18 mouse cellular contexts compared by ENCODE assay signal in the genomic region with DNA sequence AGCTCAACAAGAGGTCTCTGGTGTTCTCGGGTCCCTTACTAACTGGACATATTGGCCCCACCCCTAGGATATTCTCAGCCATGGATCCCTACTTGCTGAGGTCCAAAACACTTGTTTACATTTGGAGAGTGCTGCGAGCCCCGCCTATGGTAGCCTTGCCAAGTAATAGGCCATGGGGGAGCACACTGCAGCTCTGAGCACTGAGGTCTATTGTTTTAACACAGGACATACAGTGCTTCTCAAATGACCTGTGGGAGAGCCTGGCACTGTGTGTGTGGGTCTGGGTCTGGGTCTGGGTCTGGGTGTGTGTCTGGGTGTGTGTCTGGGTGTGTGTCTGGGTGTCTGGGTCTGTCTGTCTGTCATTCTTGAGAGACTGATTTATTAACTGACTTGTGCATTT.
DNase-seq lines count a peak whose midpoint lies in the region; ATAC-seq lines count a peak whose summit lies in the region.
"Had no signal": no experiment of that assay in that cellular context is flagged by ENCODE, and none has a peak within 500 bp of the region (broad histone marks: within the 10 kb centered on the region; RNA-seq: fewer than 3 reads in every experiment).

No protein-coding gene starts in this region.

- H3K4me1 ChIP-seq in liver, embryonic 16.5 days (ENCODE audit: control insufficient read depth, low read depth, low read length) = peaks cover 41% of the 10 kb centered on the region
- no peaks in the 10 kb centered on the region for H3K4me1 ChIP-seq in stomach, embryonic 15.5 days
- H3K4me1 ChIP-seq: intestine, embryonic 15.5 days; midbrain, embryonic 13.5 days had no signal

- 81% methylated on average over 3 of the region's 3 CpGs for WGBS in liver, embryonic 16.5 days (ENCODE audit: insufficient replicate concordance)
- 74% methylated on average over 3 of the region's 3 CpGs for WGBS in stomach, embryonic 15.5 days

- H3K27me3 ChIP-seq in liver, embryonic 16.5 days (ENCODE audit: control insufficient read depth, insufficient read depth, low read depth, low read length) = no peaks in the 10 kb centered on the region
- H3K27me3 ChIP-seq in stomach, embryonic 15.5 days (replicated peaks) = no peaks in the 10 kb centered on the region
- H3K27me3 ChIP-seq: intestine, embryonic 15.5 days; midbrain, embryonic 13.5 days had no signal

- peak overlapping the region; percentile 63 for H3K4me2 ChIP-seq in liver, embryonic 16.5 days (ENCODE audit: low read depth, low read length)
- H3K4me2 ChIP-seq in stomach, embryonic 15.5 days = no peak overlapping the region
- H3K4me2 ChIP-seq: intestine, embryonic 15.5 days; midbrain, embryonic 13.5 days had no signal

- no peak overlapping the region; the same call in 1 of the 2 replicates for H3K4me3 ChIP-seq in liver, embryonic 16.5 days (ENCODE audit: low read depth, low read length)
- no peak overlapping the region for H3K4me3 ChIP-seq in stomach, embryonic 15.5 days (replicated peaks)
- H3K4me3 ChIP-seq: intestine, embryonic 15.5 days; midbrain, embryonic 13.5 days had no signal

- peak overlapping the region; percentile 99 for H3K27ac ChIP-seq in liver, embryonic 16.5 days (ENCODE audit: low read length)
- no peak overlapping the region for H3K27ac ChIP-seq in stomach, embryonic 15.5 days
- H3K27ac ChIP-seq: intestine, embryonic 15.5 days; midbrain, embryonic 13.5 days had no signal

- H3K9ac ChIP-seq in liver, embryonic 16.5 days (ENCODE audit: low read depth, low read length) = peak overlapping the region; percentile 60
- no peak overlapping the region for H3K9ac ChIP-seq in stomach, embryonic 15.5 days
- H3K9ac ChIP-seq: intestine, embryonic 15.5 days; midbrain, embryonic 13.5 days had no signal

- H3K36me3 ChIP-seq in liver, embryonic 16.5 days (ENCODE audit: control insufficient read depth, insufficient read depth) = no peaks in the 10 kb centered on the region
- 0 out of 2 replicates have a peak, but pooled peaks cover 3% of the 10 kb centered on the region for H3K36me3 ChIP-seq in stomach, embryonic 15.5 days
- H3K36me3 ChIP-seq: intestine, embryonic 15.5 days had no signal

- DNase-seq in heart, adult 18-20 months = peak; percentile 8 to 17
- DNase-seq in heart, postnatal 10 days = no peak
- DNase-seq in spleen, postnatal 10 days (ENCODE audit: low spot score in 2 of 2) = peak; percentile 32 to 39
- no peak for DNase-seq in spleen, adult 18-20 months
- no peak for DNase-seq in embryo, embryonic 10.5 days (ENCODE audit: low spot score)
- no peak for DNase-seq in adrenal gland, adult 8-10 months
- DNase-seq: cerebellum, adult 9-11 months; gastrocnemius, postnatal 25 days; kidney, postnatal 4 days; retina, postnatal 1 day; thymus, postnatal 36 days had no signal

- intact Hi-C loops in heart, postnatal 10 days (cut with DNase I) = no loop called here

- no peaks in the 10 kb centered on the region for H3K9me3 ChIP-seq in liver, embryonic 16.5 days (replicated peaks; ENCODE audit: control insufficient read depth, low read length)
- H3K9me3 ChIP-seq in stomach, embryonic 15.5 days = no peaks in the 10 kb centered on the region
- H3K9me3 ChIP-seq: G1E; intestine, embryonic 15.5 days; midbrain, embryonic 13.5 days had no signal

- peak; percentile 32 for ATAC-seq in liver, embryonic 16.5 days (ENCODE audit: low read depth)
- peak; percentile 29; the same call in 1 of the 2 replicates for ATAC-seq in stomach, embryonic 15.5 days (ENCODE audit: insufficient read depth, low FRiP score, low read depth)
- ATAC-seq: activated CD4-positive, CD25-positive, alpha-beta regulatory T cell, adult 4 months; forebrain, embryonic 14.5 days; intestine, embryonic 15.5 days; midbrain, embryonic 13.5 days had no signal

Comparison
In these comparisons a context has a peak if more than half of its experiments do, and no peak if none do; other contexts are left out.
1. DNase-seq: peak in heart, adult 18-20 months (2 of 2) and spleen, postnatal 10 days (2 of 2); none in heart, postnatal 10 days (0 of 2), spleen, adult 18-20 months (0 of 2), embryo, embryonic 10.5 days (single experiment) and adrenal gland, adult 8-10 months (single experiment).